Mouse (Mus musculus) urinary bladder, postnatal 25 days (tissue): ENCODE results near the gene Apol9a.

Experiments used
- DNase-seq: peaks from one replicate; pipeline ENCODE4 v3.0.0; 2022; ENCODE audit warnings: low spot score

Gene Apol9a

DNA sequence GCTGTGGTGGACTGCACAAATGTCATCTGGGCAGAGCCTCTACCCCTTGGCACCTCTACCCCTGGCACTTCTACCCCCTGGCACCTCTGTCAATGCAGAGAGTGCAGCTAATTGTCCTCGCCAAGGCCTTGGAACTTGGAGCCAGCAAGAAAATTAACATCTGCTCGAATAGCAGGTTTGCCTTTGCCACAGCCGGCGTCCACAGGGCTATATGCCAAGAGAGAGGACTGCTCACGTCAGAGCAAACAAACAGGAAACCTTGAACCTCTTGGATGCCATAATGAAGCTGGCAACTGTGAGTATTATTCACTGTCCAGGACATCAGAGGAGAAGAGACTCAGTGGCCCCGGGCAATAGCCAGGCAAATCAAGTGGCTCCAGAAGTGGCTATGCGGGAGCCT, 34.0 kb downstream of the Apol9a start:
- no peak for DNase-seq

DNA sequence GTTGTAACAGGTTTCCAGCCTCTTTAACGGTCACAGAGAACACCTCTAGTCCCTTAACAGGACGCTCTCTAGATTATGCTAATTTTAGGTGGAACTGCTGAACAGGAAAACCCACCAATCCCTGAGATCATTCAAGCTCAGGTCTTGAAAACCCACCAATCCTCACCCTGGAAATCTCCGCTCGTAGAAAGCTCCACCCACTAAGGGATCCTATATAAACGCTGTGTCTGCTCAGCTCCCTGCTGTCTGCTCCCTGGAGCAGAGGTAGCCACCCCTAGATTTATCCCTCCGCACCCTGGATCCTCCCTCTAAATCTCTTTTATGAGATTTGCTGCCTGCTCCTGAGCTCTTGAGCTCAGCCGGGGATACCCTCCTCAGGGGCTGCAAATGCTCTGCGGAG, 40.3 kb downstream of the Apol9a start:
- DNase-seq, result no peak

DNA sequence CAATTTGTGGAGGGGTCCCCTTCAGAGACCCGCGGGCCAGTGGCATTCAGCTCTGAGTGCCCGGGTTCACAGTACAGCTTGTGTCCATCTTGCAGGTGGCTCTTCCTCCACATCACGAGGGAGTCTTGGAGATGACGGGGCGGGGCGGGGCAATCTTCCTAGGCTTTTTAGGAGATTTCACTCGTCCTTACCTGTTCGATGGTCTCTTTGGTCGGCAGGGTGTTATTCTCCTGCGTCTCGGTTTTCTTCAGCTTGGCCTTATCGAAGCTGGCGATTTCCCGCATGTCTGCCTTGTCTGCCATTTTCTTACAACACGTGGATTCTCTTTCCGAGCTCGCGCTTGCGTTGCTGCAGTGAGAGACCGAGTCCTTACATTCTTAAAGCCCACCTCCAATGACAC, 41.0 kb downstream of the Apol9a start:
- DNase-seq, result no peak

DNA sequence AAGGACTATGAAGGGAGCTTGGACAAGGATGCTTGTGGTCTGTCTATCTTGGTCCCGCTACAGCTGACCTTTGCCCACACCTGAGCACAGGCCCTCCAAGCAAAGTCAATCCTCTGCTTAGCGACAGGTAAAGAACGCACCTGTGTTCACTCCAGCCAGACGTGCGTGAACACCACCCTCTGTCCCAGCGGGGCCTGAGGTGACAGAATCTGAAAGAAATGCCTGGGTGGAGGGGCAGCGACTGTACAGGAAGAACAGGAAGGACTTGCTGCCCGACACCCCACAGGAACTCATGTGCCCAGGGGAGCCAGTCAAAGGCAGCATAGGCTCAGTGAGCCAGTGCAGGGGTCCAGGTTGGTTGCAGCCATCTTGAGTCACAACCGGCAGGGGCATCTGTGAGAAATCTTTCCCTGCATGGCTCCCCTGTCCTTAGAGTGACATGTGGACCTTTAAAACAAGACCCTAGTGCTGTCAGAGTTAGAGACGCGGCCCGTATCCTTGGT, 42.1 kb downstream of the Apol9a start:
- peak; percentile 40 for DNase-seq

DNA sequence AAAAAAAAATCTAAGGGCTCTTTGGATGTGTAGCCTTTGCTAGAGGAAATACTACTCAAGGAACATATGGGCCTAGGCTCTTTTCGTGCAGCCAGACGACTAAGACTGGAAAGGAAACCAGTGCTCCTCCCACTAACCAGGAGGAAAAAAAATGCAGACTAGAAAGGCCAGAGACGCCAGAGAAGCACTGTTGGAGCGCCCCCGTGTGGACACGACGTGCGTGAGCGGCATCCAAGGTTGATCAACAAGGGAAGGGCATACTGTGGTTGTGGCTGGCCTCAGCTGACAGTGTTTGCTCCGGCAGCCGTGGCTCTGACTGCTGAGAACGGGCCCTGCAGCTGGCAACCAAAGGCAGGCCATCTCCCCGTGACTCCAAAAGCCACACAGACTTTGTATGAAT, 42.8 kb downstream of the Apol9a start:
- DNase-seq, result peak; percentile 94

DNA sequence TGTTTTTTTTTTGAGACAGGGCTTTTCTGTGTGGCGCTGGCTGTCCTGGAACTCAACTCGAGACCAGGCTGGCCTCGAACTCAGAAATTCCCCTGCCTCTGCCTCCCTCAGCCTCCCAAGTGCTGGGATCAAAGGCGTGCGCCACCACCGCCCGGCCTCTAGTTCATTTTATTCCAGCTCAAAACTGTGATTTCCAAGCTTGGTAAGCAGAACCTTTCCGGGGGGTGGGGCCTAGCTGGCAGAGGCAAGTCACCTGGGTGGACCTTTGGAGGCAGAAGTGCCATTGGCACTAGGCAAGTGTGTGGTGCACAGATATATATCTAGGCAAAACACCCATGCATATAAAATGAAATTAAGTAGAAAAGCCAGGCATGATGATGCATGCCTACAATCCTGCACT, 43.4 kb downstream of the Apol9a start:
- no peak for DNase-seq

DNA sequence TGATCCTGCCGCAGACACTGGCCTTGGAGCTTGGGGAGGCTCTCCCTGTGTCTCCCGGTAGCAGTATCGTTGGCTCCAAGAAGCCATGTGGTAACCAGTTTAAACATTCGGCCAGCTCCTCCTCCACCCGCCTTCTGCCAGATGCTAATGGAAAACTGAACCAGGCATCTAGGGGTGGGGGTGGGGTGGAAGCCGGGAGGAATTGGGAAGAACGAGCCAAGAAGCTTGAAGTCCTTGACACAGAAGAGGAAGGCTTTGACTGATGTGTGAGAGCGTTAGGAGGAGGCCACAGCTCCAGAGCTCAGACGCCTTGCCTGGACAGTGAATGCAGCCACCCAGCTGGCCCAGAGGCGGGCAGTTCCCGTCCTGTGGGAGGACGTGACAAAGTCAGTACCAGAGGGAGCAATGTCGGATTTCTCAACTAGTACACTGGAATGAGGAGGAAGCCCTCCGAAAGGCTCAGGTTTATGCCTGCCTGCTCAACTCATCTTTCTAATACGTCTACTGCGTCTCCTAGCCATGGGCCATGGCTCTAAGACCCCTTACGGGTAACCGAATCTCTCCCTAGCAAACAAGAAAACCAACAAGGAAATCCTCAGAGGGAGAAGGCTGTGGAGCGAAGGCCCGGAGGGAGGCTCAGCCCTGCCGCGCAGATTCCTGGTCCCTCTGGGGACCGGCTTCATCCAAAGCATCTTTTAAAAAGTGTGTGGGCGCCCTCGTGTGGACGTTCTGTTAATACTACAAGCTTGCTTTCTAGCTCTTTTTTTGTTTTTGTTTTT, 44.0 kb downstream of the Apol9a start:
- peak; percentile 80 for DNase-seq

DNA sequence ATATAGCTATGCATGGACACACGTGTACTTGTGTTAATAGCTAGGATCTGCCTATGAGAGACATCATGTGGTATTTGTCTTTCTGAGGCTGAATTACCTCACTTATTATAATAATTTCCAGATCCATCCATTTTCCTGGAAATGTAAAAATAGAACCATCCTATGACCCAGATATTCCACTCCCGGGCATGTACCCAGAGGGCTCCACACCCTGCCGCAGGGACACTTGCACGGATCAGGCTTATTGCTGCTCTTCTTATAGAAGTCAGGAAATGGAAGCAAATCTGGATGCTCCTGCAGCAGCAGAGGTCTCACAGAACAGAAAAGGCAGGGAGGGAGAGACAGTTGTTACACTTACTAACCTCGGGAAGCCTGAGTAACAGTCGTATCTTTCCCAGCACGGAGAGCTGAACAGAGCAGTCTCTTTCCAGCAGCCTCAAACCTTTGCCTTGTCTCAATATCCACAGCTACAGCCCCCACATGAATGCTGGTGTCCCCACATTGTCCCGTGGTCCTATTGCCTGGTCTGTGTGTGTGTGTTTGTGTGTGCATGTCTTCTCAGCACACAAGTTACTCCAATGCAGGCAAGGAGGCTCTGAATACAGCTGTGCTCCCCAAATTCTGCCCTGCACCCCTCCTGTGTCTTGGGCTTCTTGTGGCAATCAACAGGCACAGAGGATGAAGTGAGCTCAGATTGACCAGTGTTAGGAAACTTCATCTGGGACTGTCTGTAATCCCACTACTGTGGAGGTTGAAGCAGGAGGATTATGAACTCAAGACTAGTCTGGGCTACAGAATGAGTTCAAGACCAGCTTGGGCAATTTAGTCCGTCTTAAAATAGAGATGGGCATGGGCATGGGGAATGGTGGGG, 45.0 kb downstream of the Apol9a start:
- DNase-seq, result no peak

DNA sequence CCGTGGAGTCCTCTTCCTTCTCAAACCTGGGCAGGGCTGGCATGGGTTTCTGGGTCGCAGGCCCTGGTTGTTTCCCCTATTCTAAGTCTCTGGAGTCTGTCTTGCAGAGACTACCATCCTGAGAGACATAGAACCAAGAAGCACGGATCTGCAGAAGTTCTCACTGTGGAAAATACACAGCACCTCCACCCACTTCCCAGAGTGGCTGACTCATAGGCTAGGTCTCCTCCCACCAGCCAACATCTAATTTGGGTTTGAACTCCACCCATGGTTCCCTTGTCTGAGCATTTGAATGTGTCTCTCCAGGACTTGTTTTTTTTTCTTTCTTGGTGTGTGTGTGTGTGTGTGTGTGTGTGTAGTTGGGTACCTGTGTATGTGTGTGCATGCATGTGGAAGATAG, 46.9 kb downstream of the Apol9a start:
- no peak for DNase-seq

DNA sequence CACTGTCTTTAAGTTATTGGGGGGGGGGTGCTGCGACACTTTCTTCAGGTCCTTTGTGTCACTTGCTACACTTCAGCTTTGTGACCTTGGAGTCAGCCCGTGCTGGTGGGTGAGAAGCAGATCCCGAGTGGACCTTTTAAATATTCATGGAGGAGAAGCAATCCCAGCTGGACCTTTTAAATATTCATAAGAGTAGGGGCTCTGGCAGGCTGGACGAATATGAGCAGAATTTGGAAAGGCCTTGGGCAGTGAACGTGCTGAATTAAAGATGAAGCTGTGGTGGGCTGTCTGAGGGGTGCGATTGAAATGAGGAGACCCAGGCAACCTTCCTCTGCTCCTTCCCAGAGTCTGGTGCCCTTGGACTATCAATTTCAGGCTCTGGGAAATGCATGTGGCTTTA, 47.4 kb downstream of the Apol9a start:
- no peak for DNase-seq

DNA sequence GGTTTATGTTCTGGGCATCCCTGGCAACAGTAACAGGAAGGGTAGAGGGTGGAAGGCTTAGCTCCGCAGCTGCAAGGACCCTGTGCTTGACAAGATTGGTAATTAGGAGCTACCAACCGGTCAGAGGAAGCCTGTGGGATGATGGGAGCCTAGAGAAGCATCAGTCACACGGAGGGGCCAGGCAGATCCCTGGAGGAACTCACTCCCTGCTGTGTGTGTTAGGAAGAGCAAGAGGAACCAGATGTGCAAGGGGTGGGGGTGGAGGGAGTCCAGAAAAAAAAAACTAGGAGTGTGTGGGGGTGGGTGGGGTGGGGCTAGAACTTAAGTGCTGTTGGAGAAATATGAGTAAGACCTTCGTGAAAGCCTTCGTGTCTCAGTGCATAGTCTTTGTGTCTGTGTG, 48.0 kb downstream of the Apol9a start:
- DNase-seq, result no peak

DNA sequence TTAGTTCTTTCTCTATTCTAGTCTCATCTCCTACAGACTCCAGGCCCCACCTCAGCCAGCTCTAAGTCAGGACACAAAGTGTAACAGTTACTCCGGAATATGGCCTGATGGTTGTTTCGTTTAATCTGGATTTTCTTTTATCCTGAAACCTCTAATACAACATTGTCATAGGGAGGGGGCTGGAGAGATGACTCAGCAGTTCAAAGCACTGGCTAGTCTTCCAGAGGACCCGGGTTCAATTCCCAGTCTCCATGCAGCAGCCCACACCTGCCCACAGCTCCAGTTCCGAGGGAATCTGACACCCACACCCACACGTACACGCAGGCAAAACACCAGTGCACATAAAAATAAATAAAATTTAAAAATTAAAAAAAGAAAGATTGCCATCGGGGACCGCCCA, 51.0 kb downstream of the Apol9a start:
- no peak for DNase-seq

DNA sequence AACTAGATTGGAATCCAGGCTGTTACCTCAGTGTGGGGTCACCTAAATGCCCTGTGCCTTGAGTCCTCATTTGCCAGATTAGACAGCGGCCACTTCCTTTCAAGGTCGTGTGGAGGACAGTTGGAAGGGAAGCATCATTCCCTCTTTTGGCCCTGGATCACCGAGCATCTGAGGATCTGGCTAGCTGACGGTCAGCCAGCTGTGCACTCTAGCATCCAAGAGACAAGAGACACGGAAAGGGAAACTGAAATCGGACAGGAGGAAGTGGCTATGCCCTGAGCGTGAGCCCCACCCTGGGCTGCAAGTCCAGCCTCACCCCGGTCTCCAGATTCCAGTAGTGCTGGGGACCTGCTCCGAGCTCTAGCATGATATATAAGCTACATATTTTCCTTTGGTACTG, 51.4 kb downstream of the Apol9a start:
- DNase-seq, result no peak

DNA sequence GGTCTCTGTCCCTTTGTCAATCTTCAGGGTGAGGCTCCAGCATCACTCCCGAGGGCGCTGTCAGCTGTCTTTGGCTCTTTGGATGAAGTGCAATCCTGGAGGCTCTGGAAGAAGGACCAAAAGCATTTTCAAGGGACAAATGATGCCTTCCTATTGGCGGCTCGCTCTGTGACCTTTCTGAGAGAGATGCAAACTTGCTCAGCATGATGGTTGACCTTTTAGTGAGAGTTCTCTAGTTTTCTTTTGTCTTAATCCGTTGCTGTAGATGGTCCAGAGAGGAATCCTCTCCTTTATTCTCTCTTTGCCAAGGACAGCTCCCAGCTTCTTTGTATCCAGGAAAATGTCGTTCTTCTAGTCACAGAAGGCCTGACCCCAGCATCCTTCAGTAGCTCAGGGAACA, 51.9 kb downstream of the Apol9a start:
- no peak for DNase-seq

DNA sequence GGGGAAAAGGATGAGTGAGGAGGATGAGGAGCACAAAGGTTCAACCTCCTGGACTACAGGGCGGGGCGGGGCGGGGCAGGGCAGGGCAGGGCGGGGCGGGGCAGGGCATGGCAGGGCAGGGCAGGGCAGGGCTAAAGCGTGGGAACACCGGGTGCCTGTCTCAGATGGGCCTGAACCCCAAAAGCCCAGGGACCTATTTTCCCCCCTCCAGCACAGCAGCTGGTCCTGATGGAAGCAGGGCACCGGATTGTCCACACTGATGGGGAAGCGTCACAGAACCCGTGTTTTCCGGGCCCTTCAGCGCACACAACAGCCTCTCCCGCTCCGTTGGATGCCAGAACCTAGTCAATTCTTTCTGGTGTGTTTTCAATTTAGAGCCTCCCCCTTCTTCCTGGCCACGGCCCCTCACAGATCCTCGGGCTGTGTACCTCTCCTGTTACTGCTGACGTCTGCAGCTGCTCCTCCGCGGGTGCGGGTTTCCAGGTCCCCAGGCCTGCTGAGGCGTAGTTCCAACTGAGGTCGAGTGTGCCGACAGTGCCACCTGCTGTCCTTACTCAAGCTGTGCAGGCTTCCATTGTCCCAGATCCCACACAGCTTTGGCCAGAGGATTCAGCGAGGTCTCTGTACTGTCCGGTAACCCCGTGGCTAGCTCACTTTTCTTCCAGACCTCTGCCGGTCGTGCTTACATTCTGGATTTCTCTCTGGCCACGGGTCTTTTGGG, 52.5 kb downstream of the Apol9a start:
- DNase-seq, result peak; percentile 78

DNA sequence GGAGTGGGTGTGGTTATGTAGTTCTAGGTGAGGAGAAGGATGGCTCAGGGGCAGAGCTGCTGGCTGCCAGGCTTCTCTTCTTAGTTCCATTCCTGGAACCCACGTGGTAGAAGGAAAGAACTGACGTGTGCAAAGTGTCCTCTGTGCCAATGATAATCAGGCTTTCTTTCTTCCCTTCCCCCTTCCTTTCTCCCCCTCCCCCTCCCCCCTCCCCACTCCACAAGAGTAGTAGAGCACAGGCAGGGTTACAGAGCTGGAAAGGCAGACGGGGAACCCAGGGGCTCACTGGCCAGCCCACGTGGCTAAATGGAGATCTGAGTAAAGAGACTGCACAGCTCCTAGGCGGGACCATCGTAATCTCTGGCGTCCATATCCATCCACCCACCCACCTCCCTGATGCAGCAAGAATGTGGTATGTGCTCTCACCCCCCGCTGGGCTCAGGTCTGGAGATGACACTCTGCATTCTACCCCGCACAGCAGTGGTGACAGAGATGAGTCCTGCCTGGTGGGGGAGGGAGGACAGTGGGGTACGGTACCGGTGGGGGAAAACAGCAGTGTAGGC, 54.6 kb downstream of the Apol9a start:
- no peak for DNase-seq

DNA sequence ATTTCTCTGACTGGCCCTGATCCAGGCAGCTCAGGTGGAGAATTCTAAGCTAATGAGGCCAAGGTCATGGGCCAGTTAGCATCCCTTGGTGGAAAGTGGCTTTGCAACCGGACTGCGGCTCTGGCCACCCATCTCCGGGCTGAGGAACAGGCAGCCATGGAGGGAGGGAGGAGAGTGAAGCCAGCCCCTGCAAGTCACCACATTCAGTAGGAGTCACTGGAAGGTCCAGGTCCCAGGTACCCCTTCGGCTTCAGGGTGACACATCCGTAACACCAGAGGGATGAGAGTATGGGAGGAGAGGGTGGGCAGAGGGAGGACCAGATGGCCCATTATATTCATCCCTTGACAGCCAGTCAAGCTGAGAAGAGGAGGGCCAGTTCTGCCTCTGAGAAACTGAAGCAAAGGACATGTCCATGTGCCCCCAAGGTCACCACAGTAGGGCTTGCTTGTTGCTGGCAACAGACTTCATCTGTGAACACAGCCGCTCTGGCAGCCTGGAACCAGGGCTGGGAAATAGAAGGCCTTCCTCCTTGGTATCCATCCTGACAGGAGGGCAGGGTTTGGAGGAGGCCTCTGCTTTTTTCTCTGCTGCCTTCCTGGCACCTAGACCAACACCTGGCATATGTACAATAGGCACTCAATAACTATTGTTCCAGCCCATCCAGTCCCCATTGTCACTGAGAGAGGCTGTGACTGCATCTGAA, 55.9 kb downstream of the Apol9a start:
- DNase-seq, result no peak

DNA sequence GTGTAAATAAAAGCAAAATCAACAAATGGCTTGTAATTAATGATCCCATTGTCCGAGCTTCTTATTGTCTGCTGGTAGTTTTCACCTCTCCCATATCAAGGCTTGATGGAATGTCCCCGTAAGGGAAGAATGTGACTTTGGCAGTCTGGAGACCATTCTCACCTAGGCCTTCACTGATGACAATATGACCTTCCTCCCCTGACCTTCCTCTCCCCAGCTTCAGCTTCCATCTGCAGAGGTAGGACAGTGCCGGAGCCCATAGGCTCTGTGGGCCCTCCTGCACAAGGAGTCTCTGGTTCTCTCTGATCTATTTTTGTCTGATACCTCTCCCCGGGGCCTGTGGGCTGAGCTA, 56.5 kb downstream of the Apol9a start:
- no peak for DNase-seq
